Mouse (Mus musculus): ENCODE results near the gene Gucy2f. TPM values are rescaled to one million over a fixed set of nuclear protein-coding genes. Genes with fewer than 3 reads are reported as not detected.
"Not testable (repeated sequence)": the region's sequence is repeated elsewhere in the genome, so short reads cannot be mapped to it uniquely, and the experiment has no call there.

The Gucy2f gene
- not detected for total RNA-seq (2021)
- long read RNA-seq, experiment 1: 0 reads
- long read RNA-seq, experiment 2: 0 reads

DNA sequence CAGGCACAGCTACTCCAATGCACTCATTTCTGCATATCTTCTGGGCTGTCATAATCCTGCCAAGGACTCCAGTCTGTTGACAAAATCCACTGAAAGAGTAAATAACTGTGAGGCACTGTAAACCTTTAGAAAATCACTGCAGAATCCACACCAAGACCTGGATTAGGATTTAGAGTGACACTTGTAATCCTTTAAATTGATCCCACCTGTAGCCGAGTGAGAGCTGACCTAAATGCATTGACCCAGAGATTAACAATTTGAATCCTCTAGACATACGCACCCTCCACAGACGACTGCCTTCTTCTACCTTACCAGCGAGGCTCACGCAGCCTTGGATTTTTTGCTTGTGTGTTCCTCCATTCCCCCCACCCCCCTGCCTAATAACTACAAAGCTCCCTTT is at the start of gene Gucy2f:
Gucy2f (minus strand) TSS at position 101 of the 400 bp plus-strand sequence.
- DNase-seq (ENCODE audit: low spot score in 2 of 2): no peak

DNA sequence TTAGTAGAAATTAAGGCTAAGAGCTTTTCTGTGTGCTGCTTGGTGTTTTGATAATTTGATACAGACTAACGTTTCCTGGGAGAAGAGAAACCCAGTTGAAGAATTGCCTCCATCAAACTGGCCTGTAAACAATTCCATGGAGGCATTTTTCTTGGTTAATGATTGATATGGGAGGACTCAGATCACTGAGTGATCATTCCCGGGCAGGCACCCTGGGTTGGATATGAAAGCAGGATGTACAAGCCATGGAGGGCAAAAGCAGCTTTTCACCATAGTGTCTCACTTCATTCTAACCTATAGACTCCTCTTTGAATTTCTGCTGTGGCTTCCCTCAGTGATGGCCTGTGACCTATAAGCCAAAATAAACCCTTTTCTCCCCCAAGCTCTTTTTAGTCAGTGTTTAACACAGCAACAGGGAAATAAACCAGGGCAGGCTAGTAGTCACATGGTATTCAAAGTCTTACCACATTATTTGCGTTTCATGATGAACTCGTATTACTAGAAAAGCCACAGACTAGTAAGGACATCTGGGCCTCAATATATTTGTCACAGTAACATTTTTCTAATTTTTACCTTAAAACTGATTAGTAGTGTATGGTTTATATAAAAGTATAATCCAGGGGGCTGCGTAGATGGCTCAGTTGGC is 49.1 kb upstream of the Gucy2f start:
- no peak for DNase-seq (ENCODE audit: low spot score in 2 of 2)

DNA sequence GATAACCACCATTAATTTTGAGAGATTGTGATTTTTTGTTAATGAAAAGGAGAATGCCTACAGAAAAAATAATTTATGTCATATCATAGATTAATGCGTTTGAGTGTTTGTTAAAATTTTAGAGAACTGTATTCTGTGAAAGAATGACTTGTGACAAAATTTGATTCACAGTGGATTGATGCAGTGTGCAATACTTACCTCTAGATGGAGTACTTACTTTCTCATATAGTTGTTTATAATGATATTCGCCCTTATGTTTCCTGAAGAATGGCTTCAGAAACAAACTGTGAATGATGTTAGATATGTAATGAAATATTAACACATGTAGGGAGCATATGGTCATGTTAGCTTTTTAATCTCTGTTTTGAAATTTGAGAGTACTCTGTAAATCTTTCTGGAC is 40.4 kb upstream of the Gucy2f start:
- no peak for DNase-seq (ENCODE audit: low spot score in 2 of 2)

DNA sequence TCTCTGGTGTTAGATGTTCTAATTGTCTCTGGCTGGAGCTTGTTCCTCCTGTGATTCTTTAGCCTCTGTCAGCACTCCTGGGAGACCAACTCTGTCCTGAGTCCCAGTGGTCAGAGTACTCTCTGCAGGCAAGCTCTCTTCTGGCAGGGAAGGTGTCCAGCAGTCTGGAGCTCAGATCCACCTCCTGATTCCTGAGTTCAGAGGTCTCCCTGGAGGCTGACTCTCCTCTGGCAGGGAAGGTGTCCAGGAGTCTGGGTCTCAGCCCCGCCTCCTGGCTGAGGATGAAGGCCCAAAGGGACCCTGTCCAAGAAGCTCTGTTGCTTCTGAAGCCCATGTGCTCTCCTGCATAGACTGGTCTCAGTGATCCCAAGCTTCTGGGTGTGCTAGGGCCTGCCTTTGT is 39.4 kb upstream of the Gucy2f start:
- not testable (repeated sequence) for DNase-seq (ENCODE audit: low spot score in 2 of 2)

DNA sequence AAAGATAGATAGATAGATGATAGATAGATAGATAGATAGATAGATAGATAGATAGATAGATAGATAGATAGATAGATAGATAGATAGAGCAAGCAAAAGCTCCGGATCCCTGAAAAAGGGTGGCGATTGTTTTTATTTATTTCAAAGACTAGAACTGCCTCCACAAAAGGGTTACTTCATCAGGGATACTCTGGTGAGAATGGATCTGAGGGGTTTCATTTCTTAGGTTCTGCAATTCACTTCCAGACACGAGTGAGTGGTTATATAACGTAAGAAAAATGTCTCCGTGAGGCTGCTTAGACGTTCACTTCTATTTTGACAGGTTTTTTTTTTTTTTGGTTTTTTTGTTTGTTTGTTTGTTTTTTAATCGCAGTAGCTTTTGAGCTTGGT is 32.0 kb upstream of the Gucy2f start:
- no peak for DNase-seq (ENCODE audit: low spot score in 2 of 2)

DNA sequence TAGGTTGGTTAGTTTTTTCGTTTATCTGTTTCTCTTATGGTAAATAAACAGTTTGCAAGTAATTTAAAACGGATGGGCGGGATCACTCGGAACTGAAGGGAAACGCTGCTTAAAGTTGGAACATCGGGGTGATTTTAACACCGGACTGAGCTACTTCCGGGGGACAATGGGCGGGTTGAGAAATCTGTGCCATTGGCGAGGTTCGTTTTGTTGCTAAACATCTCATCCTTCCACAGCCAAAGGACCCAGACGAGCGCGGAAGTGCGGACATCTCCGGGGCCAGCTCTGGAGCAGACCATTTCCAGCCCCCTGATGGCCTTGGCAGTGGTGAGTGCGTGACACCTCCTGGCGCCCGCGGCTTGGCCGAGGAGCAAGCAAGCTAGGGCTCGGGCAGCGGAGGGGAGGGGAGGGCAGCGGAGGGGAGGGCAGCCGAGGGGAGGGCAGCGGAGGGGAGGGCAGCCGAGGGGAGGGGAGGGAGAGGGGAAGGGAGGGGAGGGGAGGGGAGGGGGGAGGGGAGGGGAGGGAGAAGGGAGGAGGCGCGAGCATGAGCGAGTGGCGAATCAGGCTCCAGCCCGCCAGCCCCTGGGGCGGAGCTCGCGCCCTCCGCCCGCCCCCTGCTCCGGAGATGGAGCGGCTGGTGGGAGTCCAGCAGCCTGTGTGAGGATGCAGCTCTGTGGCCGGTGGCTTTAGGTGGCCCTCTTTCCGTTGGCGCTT is 31.5 kb upstream of the Gucy2f start:
- peak; percentile 44 to 59 for DNase-seq (ENCODE audit: low spot score in 2 of 2)

DNA sequence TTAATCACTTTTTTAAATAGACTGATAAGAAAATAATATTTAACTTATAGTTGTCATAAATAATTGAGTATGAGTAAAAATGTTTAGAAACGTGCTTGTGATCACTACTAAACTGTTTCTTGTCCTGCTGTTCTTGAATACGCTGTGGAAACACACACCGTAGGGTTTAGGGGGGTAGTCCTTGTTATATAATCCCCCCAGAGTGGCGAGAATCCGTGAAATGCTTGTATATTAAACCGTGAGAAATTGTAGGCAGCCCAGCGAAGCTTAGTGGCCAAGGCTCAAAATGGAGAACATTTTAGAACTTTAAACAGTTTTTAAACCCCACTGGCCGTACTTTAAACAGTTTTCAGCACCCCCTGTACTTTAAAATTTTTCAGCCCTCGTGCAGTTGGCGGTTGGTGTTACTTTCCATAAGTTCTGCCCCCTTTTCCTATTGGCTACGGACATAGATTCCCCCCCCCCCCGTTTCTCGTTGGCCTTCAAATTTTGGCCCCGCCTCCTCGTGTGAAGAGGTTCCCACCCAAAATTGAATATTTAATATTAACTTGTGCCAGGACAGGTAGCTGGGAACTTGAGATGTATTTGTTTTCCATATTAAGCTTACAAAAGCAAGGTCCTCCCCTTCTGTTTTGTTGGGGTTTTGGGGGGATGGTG is 30.8 kb upstream of the Gucy2f start:
- peak in 1 of 2 experiments; percentile 17 for DNase-seq (ENCODE audit: low spot score in 2 of 2)

DNA sequence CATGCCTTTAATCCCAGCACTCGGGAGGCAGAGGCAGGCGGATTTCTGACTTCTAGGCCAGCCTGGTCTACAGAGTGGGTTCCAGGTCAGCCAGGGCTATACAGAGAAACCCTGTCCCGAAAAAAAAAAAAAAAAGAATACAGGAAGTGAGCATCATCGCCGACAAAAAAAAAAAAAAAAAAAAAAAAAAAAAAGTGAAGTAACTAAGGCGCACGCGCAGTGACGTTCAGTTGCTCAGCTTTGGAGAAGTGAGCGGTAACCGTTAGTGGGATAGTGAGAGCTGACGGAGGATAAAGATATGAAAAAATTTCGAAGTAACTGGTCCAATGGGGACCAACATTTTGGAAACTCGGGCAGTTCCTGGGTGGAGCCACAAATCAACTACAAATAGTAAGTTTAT is 29.8 kb upstream of the Gucy2f start, which contains the start of gene Nxt2:
Nxt2 (plus strand) TSS at position 229 of the 400 bp plus-strand sequence.
- no peak for DNase-seq (ENCODE audit: low spot score in 2 of 2)

DNA sequence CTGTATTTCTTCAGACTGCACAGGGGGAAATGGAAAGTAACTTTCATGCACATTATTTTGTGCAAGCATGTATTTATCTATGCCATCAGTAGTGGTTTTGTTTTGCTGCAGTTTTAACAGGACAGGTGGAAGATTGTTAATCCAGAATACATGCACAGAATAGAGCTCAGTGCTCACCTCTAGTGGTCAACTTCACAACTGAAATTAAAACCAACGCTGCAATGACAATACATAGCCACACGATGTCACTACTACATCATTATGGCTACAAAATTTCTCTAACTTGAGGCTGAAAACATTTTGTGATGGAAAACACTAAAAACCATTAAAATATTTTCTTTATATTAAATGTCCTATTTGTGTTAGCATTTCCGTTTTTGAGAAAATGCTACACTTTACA is 3.6 kb upstream of the Gucy2f start:
- DNase-seq (ENCODE audit: low spot score in 2 of 2): no peak

DNA sequence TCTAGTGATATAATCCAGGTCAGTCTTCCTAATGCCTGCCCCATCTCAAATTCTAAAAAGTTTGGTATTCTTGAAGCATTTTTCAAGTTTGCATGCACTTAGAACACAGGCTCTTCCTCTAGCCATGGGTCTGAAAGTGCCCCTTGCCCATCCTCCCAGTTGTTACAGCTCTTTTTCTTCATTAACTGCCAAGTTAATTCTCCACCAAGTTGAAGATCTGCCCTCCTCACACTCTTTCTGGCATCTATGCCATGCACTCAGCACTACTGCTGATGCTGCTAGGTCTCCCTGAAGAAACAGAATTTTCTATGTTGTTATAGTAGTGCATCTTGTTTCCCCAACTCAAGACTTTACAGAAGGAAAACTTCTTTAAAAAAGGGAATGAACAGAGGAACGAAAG is 1.2 kb downstream of the Gucy2f start:
- DNase-seq (ENCODE audit: low spot score in 2 of 2): no peak

DNA sequence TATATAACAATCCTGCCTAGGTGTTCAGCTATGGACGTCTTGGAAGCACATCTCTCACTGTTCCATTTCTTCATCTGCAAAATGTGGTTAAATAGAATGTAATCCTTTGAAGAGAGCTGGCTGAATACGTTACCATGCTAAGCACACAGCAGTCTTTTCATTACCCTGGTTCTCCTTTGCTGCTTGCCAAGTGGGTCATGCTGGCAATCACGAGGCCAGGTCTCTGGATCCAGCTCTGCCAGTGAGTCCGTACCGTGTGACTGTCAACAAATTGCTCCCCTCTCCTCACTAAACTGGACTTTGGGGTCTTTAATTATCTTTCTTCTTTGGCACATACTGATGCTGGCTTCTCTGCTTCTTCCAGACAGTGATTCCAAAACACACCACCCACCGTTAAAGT is 2.3 kb downstream of the Gucy2f start:
- no peak for DNase-seq (ENCODE audit: low spot score in 2 of 2)

DNA sequence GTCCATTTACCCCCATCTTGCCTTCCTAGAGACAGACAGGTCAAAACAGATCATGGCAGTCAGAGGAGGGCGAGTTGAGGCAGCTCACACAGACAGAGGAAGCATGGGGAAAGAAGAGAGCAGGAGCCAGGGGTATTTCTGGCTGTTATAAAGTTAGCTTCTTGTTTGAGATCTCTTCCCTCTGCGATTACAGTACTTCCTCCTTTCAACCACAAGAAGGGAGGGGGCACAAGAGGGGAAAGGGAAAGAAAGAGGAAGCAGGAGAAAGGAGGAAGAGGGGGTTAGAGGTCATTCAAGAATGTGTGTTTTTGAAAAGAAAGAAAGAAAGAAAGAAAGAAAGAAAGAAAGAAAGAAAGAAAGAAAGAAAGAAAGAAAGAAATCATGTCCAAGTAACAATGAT is 6.4 kb downstream of the Gucy2f start:
- DNase-seq (ENCODE audit: low spot score in 2 of 2): no peak

DNA sequence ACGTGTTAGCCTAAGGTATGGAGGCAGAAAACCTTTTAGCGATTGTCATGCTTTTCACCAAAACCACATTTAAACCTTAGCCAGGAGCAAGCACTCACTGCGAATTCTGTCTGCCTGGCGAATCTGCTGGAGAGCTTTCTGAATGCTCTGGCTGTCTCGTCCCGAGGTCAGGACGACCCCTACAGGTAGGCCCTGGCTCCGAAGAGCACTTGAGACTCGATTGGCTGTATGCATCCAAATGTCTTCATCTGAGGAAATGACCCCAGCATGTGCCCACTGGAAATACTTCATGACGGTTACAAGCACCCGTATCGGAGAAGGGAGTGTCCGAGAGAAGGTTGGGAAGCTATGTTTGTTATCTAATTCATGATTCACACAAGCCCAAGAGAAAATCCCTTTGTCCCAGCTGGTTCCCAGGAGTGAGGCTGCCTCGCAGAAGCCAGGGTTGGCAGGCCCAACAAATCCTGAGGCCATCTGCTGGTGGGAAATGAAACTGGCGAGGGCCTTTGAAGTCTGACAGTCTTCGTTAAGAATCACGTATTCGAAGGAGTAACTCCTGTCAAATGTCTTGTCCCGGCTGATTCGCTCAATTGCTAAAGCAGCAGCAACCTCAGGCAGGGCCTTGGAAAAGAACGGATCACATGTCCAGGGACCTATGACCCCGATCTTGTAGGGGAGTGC is 7.6 kb downstream of the Gucy2f start:
- DNase-seq (ENCODE audit: low spot score in 2 of 2): peak; percentile 18

DNA sequence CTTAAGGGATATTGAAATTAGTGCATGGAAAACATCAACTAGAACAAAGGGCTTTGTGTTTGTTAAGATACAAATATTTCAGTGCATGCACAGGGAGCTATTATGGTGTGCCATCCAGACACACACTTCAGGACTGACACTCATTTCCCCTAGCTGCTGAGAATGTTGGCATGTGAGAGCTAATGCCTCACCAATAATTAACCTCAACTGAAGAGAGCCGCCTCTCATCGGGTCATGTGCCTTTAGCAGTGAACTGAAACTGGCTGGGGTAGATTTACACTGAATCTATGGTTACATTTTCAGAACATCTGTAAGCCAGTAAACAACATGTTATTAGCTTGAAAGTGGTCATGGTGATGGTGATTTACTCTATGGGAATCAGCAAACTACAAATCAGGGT is 14.7 kb downstream of the Gucy2f start:
- no peak for DNase-seq (ENCODE audit: low spot score in 2 of 2)

DNA sequence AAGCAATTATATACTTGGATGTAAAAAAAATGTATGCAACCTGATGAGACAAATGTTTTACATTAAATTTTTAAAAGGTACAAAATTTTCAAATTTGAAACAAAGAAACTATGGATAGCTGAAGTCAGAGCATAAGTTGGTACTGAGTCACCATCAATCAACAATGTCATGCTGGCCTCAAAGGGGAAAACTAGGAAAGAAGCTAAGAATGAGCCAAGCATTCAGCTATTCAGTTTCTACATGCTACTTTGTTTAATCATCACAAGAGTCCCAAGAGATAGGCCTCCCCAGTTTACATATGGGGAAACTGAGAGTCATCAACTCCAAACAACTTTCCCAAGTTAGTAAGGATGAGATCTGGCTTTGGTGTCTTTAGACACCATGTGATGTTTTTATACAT is 19.8 kb downstream of the Gucy2f start:
- no peak for DNase-seq (ENCODE audit: low spot score in 2 of 2)

DNA sequence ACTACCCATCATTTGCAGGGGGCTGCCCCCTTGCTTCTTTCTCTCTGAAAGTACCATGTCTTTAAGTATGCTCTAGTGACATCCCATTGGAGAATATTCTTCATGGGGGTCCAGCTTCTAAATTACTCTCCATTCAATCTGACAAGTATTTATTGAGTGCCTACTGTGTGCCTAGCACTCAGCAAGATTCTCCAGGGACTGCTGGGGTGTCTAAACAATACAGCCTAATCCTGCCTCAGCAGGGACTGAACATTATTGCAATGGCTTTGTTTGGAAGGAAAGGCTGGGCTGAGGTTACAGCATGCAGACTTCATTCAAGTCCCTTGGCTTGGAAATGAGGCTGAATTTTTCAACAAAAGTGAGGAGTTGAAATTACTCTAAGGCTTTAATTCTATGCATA is 81.0 kb downstream of the Gucy2f start:
- no peak for DNase-seq (ENCODE audit: low spot score in 2 of 2)

DNA sequence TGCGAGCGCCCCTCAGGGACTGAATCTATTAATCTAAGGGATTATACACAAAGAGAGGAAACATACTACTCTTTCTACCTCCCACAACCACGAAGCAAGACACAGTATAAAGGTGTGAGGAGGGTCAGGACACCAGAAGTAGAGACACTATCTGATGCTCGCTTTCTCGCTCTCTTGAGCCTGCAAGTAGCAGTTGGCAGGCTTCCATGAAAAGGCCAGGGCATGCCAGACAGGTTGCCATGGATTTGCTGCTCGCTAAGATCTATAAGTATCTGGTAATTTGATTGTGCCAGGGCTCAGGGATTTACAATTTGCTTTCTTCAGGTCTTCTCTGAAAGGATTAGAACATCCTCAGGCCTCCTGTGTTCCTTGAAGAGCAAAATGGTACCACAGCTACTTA is 85.5 kb downstream of the Gucy2f start:
- no peak for DNase-seq (ENCODE audit: low spot score in 2 of 2)

DNA sequence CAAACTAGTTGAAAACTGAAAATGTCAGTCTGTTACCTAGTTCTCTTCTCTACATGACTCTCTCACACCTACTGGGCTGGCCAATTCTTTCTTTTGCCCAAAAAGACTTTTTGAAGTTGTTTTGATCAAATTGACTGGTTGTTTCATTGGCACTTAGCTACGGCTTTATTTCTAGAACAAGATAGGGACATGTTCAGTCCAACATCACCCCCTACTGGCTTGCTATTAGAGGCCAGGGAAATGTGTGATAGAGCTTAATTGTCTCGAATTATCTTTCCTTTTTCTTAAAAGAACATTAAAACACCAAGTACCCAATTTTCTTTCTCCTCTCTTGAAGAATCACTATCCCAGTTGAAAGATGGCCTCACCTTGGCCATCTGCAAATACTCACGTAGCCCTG is 99.8 kb downstream of the Gucy2f start:
- DNase-seq (ENCODE audit: low spot score in 2 of 2): peak in 1 of 2 experiments; percentile 5

DNA sequence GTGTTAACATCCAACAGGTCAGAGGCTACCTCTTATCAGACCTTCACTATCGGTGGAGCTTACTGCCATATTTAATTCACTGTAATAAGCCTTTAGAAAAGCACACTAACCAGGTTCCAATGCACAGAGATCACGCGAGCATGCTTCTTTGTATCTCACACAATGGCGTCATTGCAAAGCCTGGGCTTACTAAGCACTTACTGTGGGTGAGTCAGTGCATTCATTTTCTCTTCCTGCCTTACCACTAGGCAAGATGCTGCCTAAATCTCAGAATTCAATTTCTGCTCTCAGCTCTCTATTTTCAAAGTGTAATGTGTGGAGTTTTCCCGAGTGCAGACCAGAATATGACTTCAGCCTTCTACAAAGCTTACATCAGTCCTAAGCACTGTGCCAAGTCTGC is 101.2 kb downstream of the Gucy2f start:
- DNase-seq (ENCODE audit: low spot score in 2 of 2): no peak

DNA sequence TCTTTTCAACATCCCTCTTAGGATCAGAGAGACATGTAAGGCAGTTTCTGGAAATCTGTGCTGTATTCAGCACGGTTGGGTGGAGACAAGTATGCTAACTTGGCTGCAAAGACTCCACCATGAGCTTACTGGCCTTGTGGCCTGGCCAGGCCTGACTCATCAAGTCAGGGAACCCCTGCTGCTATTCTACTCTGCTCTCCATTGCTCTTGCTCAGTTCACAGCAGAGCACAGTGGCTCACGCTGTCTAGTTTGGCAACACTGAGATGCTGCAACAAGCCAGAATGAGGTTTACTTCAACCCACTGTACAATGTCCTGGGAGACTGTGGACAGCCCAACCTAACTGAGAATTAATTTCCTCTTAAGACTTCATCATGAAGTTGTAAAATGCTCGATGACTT is 134.1 kb downstream of the Gucy2f start:
- DNase-seq (ENCODE audit: low spot score in 2 of 2): no peak

All from adrenal gland, adult 18-20 months (tissue).